Mouse (Mus musculus) bone marrow macrophage, adult 2 months (primary cell): Measurements from ENCODE around the gene Fau. TPM values are rescaled to one million over a fixed set of nuclear protein-coding genes. Genes with fewer than 3 reads are reported as not detected.
A peak's percentile ranks its signal among the peaks of the same experiment; 100 is the strongest.

Source experiments
- H3K27ac ChIP-seq: 2 replicates; pipeline ENCODE4 v1.5.1; 2012; ENCODE audit warnings: low read depth, low read length; ENCODE audit not compliant: insufficient read depth
- H3K4me1 ChIP-seq: 2 replicates; pipeline ENCODE4 v1.6.1; 2012; ENCODE audit warnings: low read length; ENCODE audit not compliant: control insufficient read depth, insufficient read depth
- H3K4me3 ChIP-seq: 2 replicates; pipeline ENCODE4 v1.5.1; 2012; ENCODE audit warnings: mild to moderate bottlenecking, low read length, moderate library complexity; ENCODE audit not compliant: insufficient read depth
- CTCF ChIP-seq: IDR thresholded peaks from 2 replicates; pipeline ENCODE4 v1.5.1; 2012; ENCODE audit warnings: low read depth, mild to moderate bottlenecking, low read length, moderate library complexity
- POLR2A ChIP-seq: IDR thresholded peaks from 2 replicates; pipeline ENCODE4 v1.6.1; 2012; ENCODE audit warnings: mild to moderate bottlenecking, low read depth, low read length, borderline replicate concordance
- polyA plus RNA-seq: library from polyadenylated mRNA; stranded (reverse); fragments of >200 nt; gene quantifications from 2 replicates; pipeline ENCODE4 v1.2.4, GENCODE M21; 2012; ENCODE audit not compliant: missing spikeins, insufficient read depth, insufficient read length

Gene Fau
- polyA plus RNA-seq, 1 experiment: 2,337 TPM

GRCm38 (mm10) chr19:6070571-6071250 lies 13.1 kb downstream of the Fau start:
- H3K4me1 ChIP-seq: peaks cover 26% of the 10 kb centered on the region
- no peak overlapping the region for H3K27ac ChIP-seq
- no peak overlapping the region for H3K4me3 ChIP-seq
- TF ChIP-seq POLR2A (no peak), CTCF (no peak)

- H3K4me3 ChIP-seq: no peak overlapping the region
- H3K4me1 ChIP-seq: peaks cover 31% of the 10 kb centered on the region
- no peak overlapping the region for H3K27ac ChIP-seq
- TF ChIP-seq POLR2A (no peak), CTCF (no peak)
Measured at GRCm38 (mm10) chr19:6071261-6071660, 13.6 kb downstream of the Fau start.

DNA sequence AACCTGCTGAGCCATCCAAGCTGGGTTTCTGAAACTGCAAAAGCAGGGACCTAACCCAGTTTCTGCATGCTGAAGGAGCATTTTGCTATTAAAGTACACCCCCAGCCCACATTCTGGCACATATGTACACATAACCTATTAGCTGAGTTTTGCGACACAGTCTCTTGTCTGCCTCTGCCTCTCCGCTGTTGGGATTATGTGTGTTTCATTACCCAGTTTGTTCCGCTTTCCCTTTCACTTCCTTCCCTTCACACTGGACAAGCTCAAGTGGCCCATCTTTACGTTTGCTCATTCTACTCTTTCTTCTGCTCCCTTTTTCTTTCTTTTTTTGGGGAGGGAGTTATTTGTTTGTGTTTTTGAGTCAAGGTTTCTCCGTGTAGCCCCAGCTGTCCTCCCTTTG lies 16.2 kb downstream of the Fau start:
- Histone ChIP-seq H3K4me1 (peaks cover 25% of the 10 kb centered on the region), H3K4me3 (peak overlapping the region; percentile 43), H3K27ac (peak overlapping the region; percentile 85)
- TF ChIP-seq CTCF (no peak), POLR2A (no peak)

- Histone ChIP-seq H3K27ac (peak within 1 kb of the TSS; percentile 47), H3K4me3 (peak within 1 kb of the TSS; percentile 77), H3K4me1 (peaks cover 25% of the 10 kb centered on the region)
- TF ChIP-seq CTCF (no peak), POLR2A (no peak)
Measured at GRCm38 (mm10) chr19:6076564-6077393, 19.1 kb downstream of the Fau start, which contains the start of gene Vps51. Gene Vps51 (minus strand): TSS chr19:6077231.

DNA sequence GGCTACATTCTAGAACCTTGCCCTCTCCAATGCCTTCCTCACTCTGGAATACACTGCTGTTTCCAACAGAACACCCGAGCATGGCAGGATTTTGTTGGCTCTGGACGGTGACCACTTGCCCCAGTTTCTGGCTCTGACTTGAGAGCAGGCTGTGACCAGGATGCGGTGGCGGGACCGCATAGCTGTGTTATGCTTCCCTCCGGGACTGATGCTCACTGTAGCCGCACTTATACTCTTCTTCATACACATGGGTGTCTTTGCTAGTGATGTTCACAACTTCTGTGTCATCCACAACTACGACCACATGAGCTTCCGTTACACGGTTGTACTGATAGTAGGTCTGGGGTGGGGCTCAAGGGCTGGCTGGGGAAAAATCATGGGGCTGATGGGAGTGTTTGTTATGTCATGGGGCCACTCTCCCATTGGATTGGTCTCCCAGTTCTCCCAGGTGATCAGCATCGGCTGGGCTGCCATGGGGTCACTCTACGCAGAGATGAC lies 22.4 kb downstream of the Fau start, which contains the start of gene Tmem262:
Gene Tmem262, plus strand, starts transcription at position 51 of the 498 bp plus-strand sequence.
- TF ChIP-seq CTCF (no peak), POLR2A (no peak)
- H3K4me1 ChIP-seq: peaks cover 18% of the 10 kb centered on the region
- no peak within 1 kb of the TSS for H3K27ac ChIP-seq
- H3K4me3 ChIP-seq: no peak within 1 kb of the TSS

GRCm38 (mm10) chr19:6082156-6082555 lies 24.5 kb downstream of the Fau start, which contains the start of gene Gm28374:
Gene Gm28374 (minus strand): TSS chr19:6082256.
- no peak within 1 kb of the TSS for H3K4me3 ChIP-seq
- TF ChIP-seq CTCF: no peak
- no peak for TF ChIP-seq POLR2A
- H3K27ac ChIP-seq: no peak within 1 kb of the TSS
- H3K4me1 ChIP-seq: peaks cover 13% of the 10 kb centered on the region

- no peak for TF ChIP-seq CTCF
- no peak for TF ChIP-seq POLR2A
- peaks cover 13% of the 10 kb centered on the region for H3K4me1 ChIP-seq
- peak within 1 kb of the TSS; percentile 85 for H3K4me3 ChIP-seq
- H3K27ac ChIP-seq: peak within 1 kb of the TSS; percentile 61
Measured at GRCm38 (mm10) chr19:6084478-6085248, 27.0 kb downstream of the Fau start, which contains the start of the genes Zfpl1 and Cdca5. Gene Zfpl1 (minus strand): TSS chr19:6084956. Gene Cdca5 (plus strand): TSS chr19:6084983.

- Histone ChIP-seq H3K27ac (peak overlapping the region; percentile 61), H3K4me1 (peaks cover 13% of the 10 kb centered on the region), H3K4me3 (peak overlapping the region; percentile 85)
- no peak for TF ChIP-seq POLR2A
- TF ChIP-seq CTCF: no peak
Measured at GRCm38 (mm10) chr19:6085417-6085879, 27.8 kb downstream of the Fau start.

DNA sequence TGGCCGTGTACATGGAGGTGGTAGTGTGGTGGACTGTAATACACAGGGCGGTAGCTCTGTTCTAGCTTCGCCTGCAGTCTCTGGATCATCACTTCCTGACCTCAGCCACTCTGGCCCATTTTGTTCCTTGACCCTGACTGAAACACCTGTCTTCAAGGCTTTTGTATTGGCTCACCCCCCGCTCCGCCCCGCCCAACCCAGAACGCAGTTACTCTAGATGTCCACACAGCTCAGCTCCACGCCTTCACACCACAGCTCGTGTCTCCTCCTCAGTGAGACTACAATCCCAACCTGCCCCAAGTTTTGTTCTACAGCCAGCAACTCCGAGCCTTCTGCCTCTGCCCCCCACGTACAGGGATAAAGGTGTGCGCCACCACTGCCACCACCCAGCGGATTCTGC lies 31.2 kb downstream of the Fau start:
- Histone ChIP-seq H3K4me3 (no peak overlapping the region), H3K4me1 (peaks cover 9% of the 10 kb centered on the region), H3K27ac (no peak overlapping the region)
- TF ChIP-seq CTCF (no peak), POLR2A (no peak)
